In genomic region chr3:88561989-88562388, GRCm38 (mm10) we compare ENCODE assay signal across 10 mouse cellular contexts. TPM values are rescaled to one million over a fixed set of nuclear protein-coding genes. Genes with fewer than 3 reads are reported as not detected.
DNase-seq lines count a peak whose midpoint lies in the region; ATAC-seq lines count a peak whose summit lies in the region.
"Had no signal": no experiment of that assay in that cellular context is flagged by ENCODE, and none has a peak within 500 bp of the region (broad histone marks: within the 10 kb centered on the region; RNA-seq: fewer than 3 reads in every experiment).

No protein-coding gene starts in this region.

- WGBS in midbrain, embryonic 12.5 days = 67% methylated on average over 4 of the region's 4 CpGs
- WGBS in midbrain, embryonic 10.5 days = 74% methylated on average over 4 of the region's 4 CpGs
- 65% methylated on average over 4 of the region's 4 CpGs for WGBS in neural tube, embryonic 11.5 days

- H3K27me3 ChIP-seq in midbrain, embryonic 12.5 days = no peaks in the 10 kb centered on the region
- no peaks in the 10 kb centered on the region for H3K27me3 ChIP-seq in midbrain, embryonic 10.5 days (ENCODE audit: low read depth, poor library complexity, severe bottlenecking)
- H3K27me3 ChIP-seq in neural tube, embryonic 11.5 days (ENCODE audit: control insufficient read depth, insufficient read depth, low read length) = no peaks in the 10 kb centered on the region
- H3K27me3 ChIP-seq: megakaryocyte, embryonic 14.5 days had no signal

- peaks cover 99% of the 10 kb centered on the region for H3K36me3 ChIP-seq in midbrain, embryonic 12.5 days
- peaks cover 100% of the 10 kb centered on the region for H3K36me3 ChIP-seq in midbrain, embryonic 10.5 days
- peaks cover 44% of the 10 kb centered on the region for H3K36me3 ChIP-seq in neural tube, embryonic 11.5 days (ENCODE audit: control insufficient read depth, insufficient read depth, low read length)

- DNase-seq in midbrain, embryonic 10.5 days (ENCODE audit: low spot score) = no peak
- DNase-seq in NIH3T3 (ENCODE audit: low read depth) = peak; percentile 28
- DNase-seq in kidney, adult 18-20 months = peak; percentile 33
- peak; percentile 33 for DNase-seq in neural tube, embryonic 11.5 days (ENCODE audit: low spot score)
- no peak for DNase-seq in T-cell, adult 2 months (ENCODE audit: low spot score)
- DNase-seq in thymus, postnatal 36 days = no peak
- DNase-seq: cerebellum, adult 11-12 months had no signal

- no peak overlapping the region for H3K9ac ChIP-seq in midbrain, embryonic 12.5 days (replicated peaks)
- H3K9ac ChIP-seq in neural tube, embryonic 11.5 days (ENCODE audit: low read length) = no peak overlapping the region

- H3K4me2 ChIP-seq in midbrain, embryonic 12.5 days (replicated peaks) = no peak overlapping the region
- no peak overlapping the region for H3K4me2 ChIP-seq in neural tube, embryonic 11.5 days (ENCODE audit: low read depth)
- H3K4me2 ChIP-seq: heart, embryonic 11.5 days had no signal

- H3K9me3 ChIP-seq in midbrain, embryonic 12.5 days = no peaks in the 10 kb centered on the region
- no peaks in the 10 kb centered on the region for H3K9me3 ChIP-seq in midbrain, embryonic 10.5 days (replicated peaks)
- no peaks in the 10 kb centered on the region for H3K9me3 ChIP-seq in neural tube, embryonic 11.5 days (ENCODE audit: control insufficient read depth, low read length)
- H3K9me3 ChIP-seq: megakaryocyte, embryonic 14.5 days had no signal

- ATAC-seq in midbrain, embryonic 12.5 days (ENCODE audit: low FRiP score, low read depth) = peak; percentile 49; the same call in 1 of the 2 replicates
- no peak for ATAC-seq in neural tube, embryonic 11.5 days (ENCODE audit: insufficient read depth, low FRiP score, low TSS enrichment)

- H3K4me1 ChIP-seq in midbrain, embryonic 12.5 days = peaks cover 7% of the 10 kb centered on the region; the same call in 1 of the 2 replicates
- H3K4me1 ChIP-seq in midbrain, embryonic 10.5 days = peaks cover 3% of the 10 kb centered on the region; the same call in 1 of the 2 replicates
- H3K4me1 ChIP-seq in neural tube, embryonic 11.5 days (ENCODE audit: control insufficient read depth, insufficient read depth, low read length) = no peaks in the 10 kb centered on the region

- H3K4me3 ChIP-seq in midbrain, embryonic 12.5 days = no peak overlapping the region
- H3K4me3 ChIP-seq in midbrain, embryonic 10.5 days = no peak overlapping the region
- no peak overlapping the region for H3K4me3 ChIP-seq in neural tube, embryonic 11.5 days (ENCODE audit: low read depth, low read length)
- H3K4me3 ChIP-seq: megakaryocyte, embryonic 14.5 days had no signal

- peak overlapping the region; percentile 30; the same call in 1 of the 2 replicates for H3K27ac ChIP-seq in midbrain, embryonic 12.5 days (replicated peaks)
- no peak overlapping the region for H3K27ac ChIP-seq in midbrain, embryonic 10.5 days (replicated peaks)
- no peak overlapping the region for H3K27ac ChIP-seq in neural tube, embryonic 11.5 days (ENCODE audit: low read depth, low read length)

RNA-seq across cellular contexts. Expression of gene Ubqln4, which starts 8.4 kb away (rescaled TPM):
- polyA plus RNA-seq in midbrain, embryonic 12.5 days (2016; fragmentation: Nextera tagmentation; extraction: Ambion mirVana) = 64.7 and 71.2 TPM in 2 replicates
- polyA plus RNA-seq in midbrain, embryonic 10.5 days (2016; fragmentation: Nextera tagmentation; extraction: Ambion mirVana) = 71.1 and 74.1 TPM in 2 replicates
- 80.2 and 84.0 TPM in 2 replicates for polyA plus RNA-seq in neural tube, embryonic 11.5 days (2014; fragmentation: Nextera tagmentation; extraction: Ambion mirVana)

RNA-seq across cellular contexts. Expression of gene Lamtor2, which starts 9.1 kb away (rescaled TPM):
- 137 and 152 TPM in 2 replicates for polyA plus RNA-seq in midbrain, embryonic 12.5 days (2016; fragmentation: Nextera tagmentation; extraction: Ambion mirVana)
- polyA plus RNA-seq in midbrain, embryonic 10.5 days (2016; fragmentation: Nextera tagmentation; extraction: Ambion mirVana) = 175 and 192 TPM in 2 replicates
- 82.1 and 98.4 TPM in 2 replicates for polyA plus RNA-seq in neural tube, embryonic 11.5 days (2014; fragmentation: Nextera tagmentation; extraction: Ambion mirVana)

RNA-seq across cellular contexts. Expression of gene Ssr2, which starts 13.7 kb away (rescaled TPM):
- 132 and 137 TPM in 2 replicates for polyA plus RNA-seq in midbrain, embryonic 12.5 days (2016; fragmentation: Nextera tagmentation; extraction: Ambion mirVana)
- polyA plus RNA-seq in midbrain, embryonic 10.5 days (2016; fragmentation: Nextera tagmentation; extraction: Ambion mirVana) = 201 and 207 TPM in 2 replicates
- 185 and 195 TPM in 2 replicates for polyA plus RNA-seq in neural tube, embryonic 11.5 days (2014; fragmentation: Nextera tagmentation; extraction: Ambion mirVana)

RNA-seq across cellular contexts. Expression of gene Rab25, which starts 13.9 kb away (rescaled TPM):
- 0.21 and 0.47 TPM in 2 replicates for polyA plus RNA-seq in midbrain, embryonic 12.5 days (2016; fragmentation: Nextera tagmentation; extraction: Ambion mirVana)
- polyA plus RNA-seq in midbrain, embryonic 10.5 days (2016; fragmentation: Nextera tagmentation; extraction: Ambion mirVana) = 0.49 and 0.79 TPM in 2 replicates
- polyA plus RNA-seq in neural tube, embryonic 11.5 days (2014; fragmentation: Nextera tagmentation; extraction: Ambion mirVana) = 0.70 and 0.78 TPM in 2 replicates
- polyA plus RNA-seq: heart, embryonic 11.5 days had no signal

RNA-seq across cellular contexts. Expression of gene Mex3a, which starts 29.8 kb away (rescaled TPM):
- polyA plus RNA-seq in midbrain, embryonic 12.5 days (2016; fragmentation: Nextera tagmentation; extraction: Ambion mirVana) = 47.8 and 49.9 TPM in 2 replicates
- polyA plus RNA-seq in midbrain, embryonic 10.5 days (2016; fragmentation: Nextera tagmentation; extraction: Ambion mirVana) = 27.7 and 33.8 TPM in 2 replicates
- 42.0 and 43.6 TPM in 2 replicates for polyA plus RNA-seq in neural tube, embryonic 11.5 days (2014; fragmentation: Nextera tagmentation; extraction: Ambion mirVana)

Comparison
In these comparisons a context has a peak if more than half of its experiments do, and no peak if none do; other contexts are left out.
1. DNase-seq: peak in NIH3T3 (single experiment), kidney, adult 18-20 months (single experiment) and neural tube, embryonic 11.5 days (single experiment); none in midbrain, embryonic 10.5 days (single experiment), T-cell, adult 2 months (single experiment) and thymus, postnatal 36 days (0 of 2).